Mouse (Mus musculus): ENCODE results near the gene Atp2c2. TPM values are rescaled to one million over a fixed set of nuclear protein-coding genes. Genes with fewer than 3 reads are reported as not detected.

The Atp2c2 gene
- total RNA-seq (2021) = not detected

- intact Hi-C loops (cut with DNase I) = loop anchor here (1.0 to 10.0 kb wide), 3 partner anchors 45 to 225 kb away; no protein-coding TSS in a partner anchor
- DNase-seq = no peak
Measured at GRCm38 (mm10) chr8:119699549-119700134, at the start of gene Atp2c2. Gene Atp2c2 (plus strand): TSS chr8:119700009.

DNA sequence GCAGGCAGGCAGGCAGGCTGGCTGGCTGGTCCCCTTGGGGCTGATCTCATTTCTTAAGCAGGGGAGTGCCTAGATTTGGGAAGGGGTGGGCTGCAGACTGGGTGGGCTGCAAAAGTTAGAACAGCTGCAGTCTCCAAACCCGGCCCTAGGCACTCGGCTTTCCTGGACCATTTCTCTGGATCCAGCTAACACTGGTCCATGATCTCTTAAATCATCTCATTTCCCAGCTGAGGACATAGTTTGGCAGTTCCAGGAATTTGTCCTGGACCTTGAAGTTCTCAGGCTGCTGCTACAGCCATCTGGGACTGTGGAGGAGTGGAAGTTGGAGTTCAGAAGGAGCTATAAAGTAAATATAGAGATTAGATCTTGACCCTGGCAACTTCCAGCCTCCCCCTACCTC is 48.5 kb upstream of the Atp2c2 start:
- peak; percentile 36 to 44 for DNase-seq

DNA sequence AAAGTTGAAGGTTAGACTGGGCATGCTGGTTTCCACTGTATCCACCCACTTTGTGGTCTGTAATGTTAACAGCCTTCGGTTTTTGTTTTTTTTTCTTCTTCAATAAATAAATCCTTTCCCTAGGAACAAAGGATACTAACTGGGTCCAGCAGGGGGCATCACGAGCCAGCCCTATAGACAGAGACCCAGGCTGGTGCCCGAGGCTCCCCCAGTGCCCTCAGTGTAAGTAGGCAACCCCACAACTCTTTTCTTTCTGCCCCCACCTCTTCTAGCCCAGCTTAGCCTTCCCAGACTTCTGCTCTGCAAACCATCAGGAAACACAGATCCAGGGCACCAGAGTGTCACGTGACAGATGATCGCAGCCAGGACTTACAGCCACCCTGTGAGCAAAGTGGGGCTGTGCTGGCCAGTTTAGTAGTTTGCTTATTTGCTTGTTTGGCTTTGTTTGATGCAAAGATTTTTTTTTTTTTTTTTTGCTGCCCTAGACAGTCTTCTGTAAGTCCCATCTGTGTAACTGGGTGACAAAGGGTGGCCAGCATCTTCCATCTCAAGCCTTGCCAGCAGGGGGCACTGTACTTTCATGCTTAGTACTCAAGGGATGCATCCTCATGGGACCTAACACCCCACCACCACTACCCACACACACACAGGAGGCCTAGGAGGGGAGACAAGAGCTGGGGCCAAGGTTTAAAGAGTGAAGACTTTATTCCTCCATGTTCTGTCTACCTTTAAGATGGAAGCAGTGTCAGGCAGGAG is 42.9 kb upstream of the Atp2c2 start:
- peak; percentile 53 to 67 for DNase-seq
- intact Hi-C loops (cut with DNase I) = loop anchor here (1.0 kb wide), 1 partner anchor 19 kb away; no protein-coding TSS in a partner anchor

More for the DNA sequence above, 48.5 kb upstream of the Atp2c2 start:
- intact Hi-C loops (cut with DNase I) = no loop called here

DNA sequence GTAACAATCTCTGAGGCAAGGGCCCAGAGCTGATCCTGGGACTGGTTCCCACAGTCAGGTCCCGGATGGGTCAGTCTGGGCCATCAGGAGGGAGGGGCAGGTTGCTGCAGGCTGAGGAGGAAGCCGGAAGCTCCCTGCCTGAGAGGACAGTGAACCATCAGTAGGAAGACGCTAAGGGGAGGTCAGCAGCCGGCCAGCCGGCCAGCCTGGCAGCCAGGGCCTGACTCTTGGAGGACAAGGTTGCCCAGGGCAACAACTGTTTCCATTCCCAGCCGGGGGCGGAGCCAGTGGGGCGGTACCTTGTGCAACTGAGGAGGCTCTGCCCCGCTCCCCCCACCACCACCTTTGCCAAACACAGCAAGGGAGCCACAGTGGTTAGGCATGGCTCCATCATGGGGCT is 38.7 kb upstream of the Atp2c2 start:
- intact Hi-C loops (cut with DNase I) = no loop called here
- DNase-seq = peak; percentile 79 to 80

DNA sequence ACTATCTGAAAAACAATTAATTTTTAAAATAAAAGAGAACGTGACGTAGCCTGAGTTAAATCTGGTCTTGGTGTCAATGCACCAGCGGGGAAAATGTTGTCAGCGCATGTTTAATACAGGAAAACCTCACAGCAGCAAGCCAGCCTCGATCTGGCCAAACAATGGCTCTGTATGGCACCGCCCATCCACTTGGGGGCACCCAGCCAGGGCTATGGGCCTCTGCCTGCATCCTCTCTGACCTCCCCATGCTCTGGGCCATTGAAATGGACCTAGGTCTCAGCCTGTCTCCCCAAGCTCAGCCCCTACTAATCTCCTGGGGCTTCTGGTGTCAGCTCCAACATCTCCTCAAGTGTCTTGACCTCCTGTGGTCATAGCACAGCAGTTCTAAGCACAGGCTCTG is 37.9 kb upstream of the Atp2c2 start:
- intact Hi-C loops (cut with DNase I) = no loop called here
- peak in 1 of 2 experiments; percentile 27 for DNase-seq

GRCm38 (mm10) chr8:119663440-119663839 is 36.4 kb upstream of the Atp2c2 start:
- intact Hi-C loops (cut with DNase I) = no loop called here
- DNase-seq = no peak

DNA sequence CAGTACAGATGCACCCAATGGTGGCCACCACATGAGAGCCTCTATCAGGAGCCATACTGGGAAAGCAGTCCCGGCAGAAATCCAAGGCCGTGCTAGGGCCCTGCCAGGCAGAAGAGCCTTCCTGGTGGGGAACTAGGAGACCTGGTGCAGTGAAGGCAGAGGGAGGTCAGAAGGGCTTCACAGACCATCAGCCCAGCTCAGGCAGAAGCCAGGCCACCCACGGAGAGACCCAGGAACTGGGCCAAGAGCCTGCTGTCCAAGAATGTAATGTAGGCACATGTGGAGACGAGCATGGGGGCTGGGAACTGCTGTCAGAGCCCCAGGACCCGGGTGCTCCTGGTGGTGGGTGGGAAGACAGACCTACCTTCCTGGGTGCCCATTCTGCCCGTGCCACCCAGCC is 34.5 kb upstream of the Atp2c2 start:
- DNase-seq = peak; percentile 74 to 79
- intact Hi-C loops (cut with DNase I) = no loop called here

DNA sequence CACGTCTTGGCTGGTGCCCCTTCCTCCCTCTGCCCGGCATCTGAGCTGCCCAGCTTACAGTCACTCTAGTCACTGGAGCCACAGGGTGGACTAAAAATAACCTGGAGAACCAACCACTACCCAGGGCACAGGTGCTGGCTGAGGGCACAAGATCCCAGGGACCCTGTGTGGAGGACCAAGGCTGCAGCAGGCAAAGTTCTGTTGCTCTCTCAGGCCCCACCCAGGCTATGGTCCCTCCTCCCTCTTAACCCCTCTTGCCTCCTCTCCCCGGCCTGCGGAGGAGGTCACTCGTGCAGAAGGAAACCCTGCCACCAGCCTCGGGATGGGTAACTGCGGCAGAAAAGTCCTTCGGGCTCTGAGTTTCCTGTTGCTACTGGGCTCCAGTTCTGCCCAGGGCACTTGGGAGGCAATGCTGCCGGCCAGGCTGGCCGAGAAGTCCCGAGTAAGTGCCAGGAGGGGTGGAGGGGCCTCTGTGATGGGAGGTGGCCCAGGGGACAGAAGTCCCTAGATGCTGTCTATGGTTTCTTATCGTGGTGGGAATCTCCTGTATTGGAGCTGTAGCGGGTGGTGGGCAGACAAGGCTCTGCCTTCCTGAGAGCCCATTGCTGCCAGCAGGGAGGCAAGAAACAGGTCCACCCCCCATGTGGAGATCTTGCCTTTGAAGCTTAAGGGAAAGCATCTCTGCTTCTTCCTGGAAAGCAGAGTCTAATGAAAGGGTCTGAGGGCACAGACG is 33.4 kb upstream of the Atp2c2 start, which contains the start of gene Wfdc1:
Gene Wfdc1, plus strand, starts transcription at position 147 of the 733 bp plus-strand sequence.
- intact Hi-C loops (cut with DNase I) = no loop called here

GRCm38 (mm10) chr8:119668447-119668846 is 31.4 kb upstream of the Atp2c2 start:
- intact Hi-C loops (cut with DNase I) = no loop called here
- DNase-seq = no peak

More for the DNA sequence above, 33.4 kb upstream of the Atp2c2 start, which contains the start of gene Wfdc1:
- DNase-seq = peak; percentile 72 to 73

DNA sequence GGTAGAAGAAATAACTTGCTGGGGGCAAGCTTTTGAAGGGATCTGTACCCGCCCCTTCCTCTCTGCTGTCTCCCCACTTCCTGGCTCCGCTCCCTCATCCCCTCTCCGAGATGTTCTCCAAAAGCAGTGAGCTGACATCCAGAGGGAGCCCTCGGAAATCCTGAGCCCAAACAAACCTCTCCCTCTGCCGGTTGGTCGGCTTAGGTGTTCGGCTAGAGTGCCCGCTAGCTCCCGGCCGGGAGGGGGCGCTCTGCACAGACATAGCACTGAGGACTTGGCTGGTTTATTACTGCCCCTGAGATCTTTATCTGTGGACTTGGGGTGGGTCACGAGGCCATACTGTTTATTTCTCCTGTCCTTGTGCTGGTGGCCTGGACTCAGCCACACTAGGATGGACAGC is 30.5 kb upstream of the Atp2c2 start:
- peak in 1 of 2 experiments; percentile 40 for DNase-seq
- intact Hi-C loops (cut with DNase I) = no loop called here

DNA sequence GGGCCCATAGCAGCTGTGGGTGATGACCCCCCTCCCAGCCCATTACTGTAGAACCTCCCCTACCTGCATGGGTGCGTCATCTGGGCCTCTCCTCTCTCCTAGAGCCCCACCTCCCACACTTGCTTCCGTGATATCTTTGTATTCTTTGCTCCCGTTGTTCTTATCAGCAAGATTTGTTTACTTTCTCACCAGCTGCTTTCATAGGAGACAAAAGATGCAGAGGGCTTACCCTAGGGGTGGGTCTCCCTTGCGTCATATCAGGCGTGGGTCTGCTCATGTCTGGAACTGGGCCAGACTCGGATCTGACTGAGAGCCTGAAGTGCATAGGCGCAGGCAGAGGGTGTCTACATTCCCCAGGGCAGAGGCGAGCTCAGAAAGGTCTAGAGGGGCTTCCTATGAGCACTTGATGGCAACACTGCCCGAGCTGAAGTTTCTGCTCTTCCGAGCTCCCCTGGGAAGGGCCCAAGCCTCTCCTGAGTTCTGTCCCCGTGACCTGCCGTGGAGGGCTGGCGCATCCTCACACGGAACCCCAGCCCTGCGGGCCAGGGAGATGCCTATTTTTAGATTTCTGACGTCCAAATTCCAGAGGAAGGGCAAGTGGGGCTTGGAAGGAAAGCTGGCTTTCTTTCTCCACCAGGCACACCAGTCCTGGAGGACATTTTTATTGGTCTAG is 29.3 kb upstream of the Atp2c2 start:
- peak; percentile 79 to 83 for DNase-seq
- intact Hi-C loops (cut with DNase I) = loop anchor here (10.0 kb wide), 1 partner anchor 256 kb away; no protein-coding TSS in a partner anchor

- intact Hi-C loops (cut with DNase I) = loop anchor here (2.0 to 10.0 kb wide), 2 partner anchors 227 to 259 kb away; partner anchors contain the start of gene Necab2
- no peak for DNase-seq
Measured at GRCm38 (mm10) chr8:119673976-119674555, 25.7 kb upstream of the Atp2c2 start.

DNA sequence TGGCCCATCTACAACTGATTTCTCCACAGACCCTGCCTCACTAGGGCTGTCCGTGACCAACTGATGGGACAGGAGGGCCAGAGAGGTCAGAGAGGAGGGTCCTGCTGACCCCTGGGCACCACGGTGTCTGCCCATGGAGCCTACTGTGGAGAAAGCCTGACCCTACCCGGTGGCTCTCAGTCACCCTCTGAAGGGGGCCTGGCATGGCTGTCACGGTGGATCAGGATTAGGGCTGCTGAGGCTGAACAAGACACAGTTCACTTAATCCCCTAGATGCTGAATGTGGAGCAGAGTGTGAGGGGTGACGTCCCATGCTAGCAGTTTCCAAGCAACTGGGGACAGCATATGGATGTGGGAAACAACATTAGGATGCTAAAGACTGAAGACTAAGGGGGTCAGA is 24.4 kb upstream of the Atp2c2 start:
- intact Hi-C loops (cut with DNase I) = loop anchor here (2.0 to 10.0 kb wide), 3 partner anchors 68 to 261 kb away; partner anchors contain the start of genes Necab2 and Taf1c
- no peak for DNase-seq

GRCm38 (mm10) chr8:119676389-119676788 is 23.4 kb upstream of the Atp2c2 start:
- intact Hi-C loops (cut with DNase I) = loop anchor here (1.0 to 10.0 kb wide), 3 partner anchors 19 to 262 kb away; partner anchors contain the start of gene Taf1c

GRCm38 (mm10) chr8:119678138-119678843 is 21.5 kb upstream of the Atp2c2 start:
- intact Hi-C loops (cut with DNase I) = loop anchor here (5.0 to 10.0 kb wide), 2 partner anchors 71 to 263 kb away; partner anchors contain the start of gene Taf1c
- DNase-seq = peak; percentile 35 to 64

More at GRCm38 (mm10) chr8:119676389-119676788, 23.4 kb upstream of the Atp2c2 start:
- DNase-seq = peak; percentile 94 to 96

GRCm38 (mm10) chr8:119679184-119679583 is 20.6 kb upstream of the Atp2c2 start:
- DNase-seq = no peak
- intact Hi-C loops (cut with DNase I) = loop anchor here (5.0 to 10.0 kb wide), 2 partner anchors 72 to 264 kb away; partner anchors contain the start of gene Taf1c

DNA sequence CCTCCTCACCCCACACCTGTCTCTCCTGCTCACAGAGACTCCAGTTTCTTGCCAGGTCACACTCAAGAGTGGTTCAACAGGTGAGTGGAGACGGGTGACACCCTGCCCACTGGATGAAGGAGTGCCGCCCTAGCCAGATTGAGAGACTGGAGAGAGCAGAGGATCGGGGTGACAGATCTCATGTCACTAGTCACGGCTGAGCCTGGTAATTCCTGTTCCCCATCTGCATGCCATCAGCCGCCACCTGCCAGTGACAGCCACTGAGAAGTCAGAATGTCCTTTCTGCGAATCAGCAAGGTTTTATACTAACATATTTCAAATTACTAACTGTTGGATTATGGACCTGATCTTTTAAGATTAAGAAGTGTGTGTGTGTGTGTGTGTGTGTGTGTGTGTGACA is 9.2 kb upstream of the Atp2c2 start:
- DNase-seq = no peak
- intact Hi-C loops (cut with DNase I) = loop anchor here (10.0 kb wide), 1 partner anchor 234 kb away; no protein-coding TSS in a partner anchor

DNA sequence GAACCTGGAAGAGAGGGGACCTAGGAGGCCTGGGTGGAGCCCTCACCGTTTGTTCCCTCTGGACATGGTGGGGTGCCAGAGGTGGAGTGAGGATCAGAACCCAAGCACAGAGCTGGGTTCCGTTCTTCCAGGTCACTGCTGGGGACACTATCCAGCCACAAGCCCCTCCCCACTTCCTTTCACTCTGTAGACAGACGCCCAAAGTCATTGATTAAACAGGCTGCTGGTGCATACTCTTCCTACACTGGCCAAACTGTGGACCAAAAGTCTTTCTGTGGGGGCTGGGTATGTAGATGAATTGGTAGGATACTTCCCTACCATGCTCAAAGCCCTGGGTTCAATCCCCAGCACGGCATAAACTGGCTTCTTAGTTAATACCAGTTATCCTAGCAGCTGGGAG is 7.8 kb upstream of the Atp2c2 start:
- no peak for DNase-seq
- intact Hi-C loops (cut with DNase I) = loop anchor here (10.0 kb wide), 1 partner anchor 233 kb away; no protein-coding TSS in a partner anchor

DNA sequence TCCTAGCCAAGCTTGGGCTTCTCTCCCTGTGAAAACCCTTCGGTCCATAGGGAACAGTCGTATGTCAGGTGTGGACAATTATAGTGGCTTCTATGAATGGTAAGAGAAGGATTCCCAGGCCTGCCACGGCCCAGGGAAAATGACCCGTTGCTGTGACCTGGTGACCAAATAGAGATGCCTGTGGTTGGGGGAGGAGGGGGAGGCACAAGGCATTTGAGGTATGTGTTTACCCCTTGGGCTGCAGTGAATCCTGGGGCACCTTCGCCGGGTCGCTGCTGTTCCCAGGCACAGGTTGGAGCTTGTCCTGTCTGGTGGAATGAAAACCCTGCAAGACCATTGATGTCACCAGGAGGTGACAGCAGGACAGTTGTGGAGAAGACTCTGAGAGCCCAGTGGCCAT is 5.1 kb upstream of the Atp2c2 start:
- DNase-seq = no peak
- intact Hi-C loops (cut with DNase I) = loop anchor here (10.0 kb wide), 1 partner anchor 230 kb away; no protein-coding TSS in a partner anchor
